Mouse (Mus musculus) stomach, embryonic 14.5 days (tissue): ENCODE measurements around the gene Mapkapk2. TPM values are rescaled to one million over a fixed set of nuclear protein-coding genes. Genes with fewer than 3 reads are reported as not detected.

Source experiments
- ATAC-seq: fragments of 200-750 bp; cut with Nextera tagmentation; 2 replicates; pipeline ENCODE4 v1.8.0; 2017; ENCODE audit warnings: low read depth, moderate TSS enrichment; ENCODE audit not compliant: insufficient number of reproducible peaks, insufficient read depth, low FRiP score
- H3K27ac ChIP-seq: fragments of 300-500 bp; sonication (generic); 2 replicates; pipeline ENCODE4 v1.5.1; 2014; ENCODE audit warnings: mild to moderate bottlenecking, low read length, moderate library complexity, mixed read lengths
- H3K27me3 ChIP-seq: fragments of 300-500 bp; sonication (generic); 2 replicates; pipeline ENCODE4 v1.6.1; 2014; ENCODE audit warnings: low read length, control low read depth, mixed read lengths; ENCODE audit not compliant: control insufficient read depth, insufficient read depth
- H3K36me3 ChIP-seq: fragments of 300-500 bp; sonication (generic); 2 replicates; pipeline ENCODE4 v1.6.1; 2014; ENCODE audit warnings: mild to moderate bottlenecking, control low read depth, low read length, moderate library complexity, mixed read lengths; ENCODE audit not compliant: control insufficient read depth, insufficient read depth
- H3K4me1 ChIP-seq: fragments of 300-500 bp; sonication (generic); 2 replicates; pipeline ENCODE4 v1.6.1; 2014; ENCODE audit warnings: low read length, control low read depth, mixed read lengths; ENCODE audit not compliant: control insufficient read depth, insufficient read depth
- H3K4me2 ChIP-seq: fragments of 300-500 bp; sonication (generic); replicated peaks from 2 replicates; pipeline ENCODE4 v1.6.1; 2014; ENCODE audit warnings: low read depth, low read length, control low read depth
- H3K4me3 ChIP-seq: fragments of 300-500 bp; sonication (generic); 2 replicates; pipeline ENCODE4 v1.5.1; 2014; ENCODE audit warnings: low read depth, low read length, control low read depth
- H3K9ac ChIP-seq: fragments of 300-500 bp; sonication (generic); replicated peaks from 2 replicates; pipeline ENCODE4 v1.6.1; 2014; ENCODE audit warnings: low read depth, mild to moderate bottlenecking, control low read depth, low read length, moderate library complexity, mixed read lengths
- H3K9me3 ChIP-seq: fragments of 300-500 bp; sonication (generic); 2 replicates; pipeline ENCODE4 v1.6.1; 2016; ENCODE audit warnings: low read depth, low read length, control low read depth; ENCODE audit not compliant: control insufficient read depth
- WGBS: fragments of 180-500 bp; shearing (Covaris S2); extraction: QIAGEN DNeasy Blood & Tissue Kit; methylation state at CpG from one replicate; pipeline ENCODE4 v1.1.7; 2014; 5-methylcytosine and 5-hydroxymethylcytosine counted together
- polyA plus RNA-seq: library from polyadenylated mRNA; unstranded; fragments of >200 nt; fragmentation: Nextera tagmentation; extraction: Ambion mirVana; gene quantifications from 2 replicates; pipeline ENCODE4 v1.2.1, GENCODE M21; 2014

Gene Mapkapk2
- polyA plus RNA-seq, 1 experiment from 2014 or later, result 56.5 TPM

- Histone ChIP-seq H3K4me3 (no peak overlapping the region), H3K9me3 (no peaks in the 10 kb centered on the region), H3K4me1 (no peaks in the 10 kb centered on the region), H3K27me3 (no peaks in the 10 kb centered on the region), H3K4me2 (no peak overlapping the region), H3K27ac (no peak overlapping the region), H3K9ac (no peak overlapping the region), H3K36me3 (no peaks in the 10 kb centered on the region)
- no peak for ATAC-seq
- 76% methylated on average over 11 of the region's 11 CpGs for WGBS
Observed at GRCm38 (mm10) chr1:131021900-131022590, 75.6 kb downstream of the Mapkapk2 start.

GRCm38 (mm10) chr1:131021438-131021837 is 76.2 kb downstream of the Mapkapk2 start:
- H3K27ac ChIP-seq, result no peak overlapping the region
- H3K27me3 ChIP-seq, result no peaks in the 10 kb centered on the region
- H3K9me3 ChIP-seq, result no peaks in the 10 kb centered on the region
- H3K4me3 ChIP-seq, result no peak overlapping the region
- H3K4me1 ChIP-seq, result no peaks in the 10 kb centered on the region
- H3K36me3 ChIP-seq, result no peaks in the 10 kb centered on the region
- no peak overlapping the region for H3K9ac ChIP-seq
- no peak; the same call in 1 of the 2 replicates for ATAC-seq
- no peak overlapping the region for H3K4me2 ChIP-seq
- 79% methylated on average over 9 of the region's 9 CpGs for WGBS

DNA sequence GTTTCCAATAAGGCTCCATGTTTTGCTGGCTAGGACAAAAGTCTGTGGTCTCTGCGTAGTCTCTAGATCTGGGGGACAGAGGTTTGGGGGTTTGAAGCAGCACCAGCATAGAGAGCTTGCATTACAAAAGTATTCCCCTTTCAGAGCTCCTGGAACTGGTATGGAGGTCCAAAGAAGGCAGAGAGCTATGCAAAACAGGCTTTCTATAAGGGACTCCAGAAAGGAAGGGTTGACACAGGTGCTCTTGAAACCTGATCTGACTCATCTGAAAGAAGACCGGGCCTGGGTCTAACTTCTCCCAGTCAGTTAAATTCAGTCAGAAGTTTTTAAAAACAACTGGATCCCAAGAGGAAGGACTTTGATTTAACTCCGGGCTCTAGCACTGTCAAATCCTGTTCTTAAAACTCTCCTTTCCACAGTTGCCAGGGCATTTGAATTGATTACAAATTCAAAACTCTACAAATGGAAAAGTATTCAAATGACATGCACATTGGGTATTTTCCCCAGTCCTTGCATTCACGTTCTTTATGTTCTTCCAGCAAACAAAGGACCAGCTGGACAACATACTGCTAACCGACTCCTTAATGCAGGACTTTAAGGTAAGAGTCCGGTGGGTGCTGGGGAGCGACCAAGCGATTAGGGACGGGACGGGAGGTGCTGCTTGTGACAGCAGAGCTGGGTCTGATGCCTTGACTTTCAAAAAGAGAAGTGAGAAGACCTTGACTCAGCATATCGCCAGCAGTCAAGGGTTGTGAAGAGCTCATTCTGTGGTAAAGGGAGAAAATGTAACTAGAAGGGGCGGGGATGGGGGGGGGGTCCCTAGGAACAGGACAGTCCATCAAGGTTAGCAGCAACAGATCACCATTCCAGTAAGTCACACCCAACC is 77.0 kb downstream of the Mapkapk2 start:
- no peaks in the 10 kb centered on the region for H3K9me3 ChIP-seq
- 57% methylated on average over 12 of the region's 12 CpGs for WGBS
- ATAC-seq, result no peak
- no peaks in the 10 kb centered on the region for H3K27me3 ChIP-seq
- no peaks in the 10 kb centered on the region for H3K4me1 ChIP-seq
- H3K9ac ChIP-seq, result no peak overlapping the region
- H3K36me3 ChIP-seq, result no peaks in the 10 kb centered on the region
- H3K4me3 ChIP-seq, result no peak overlapping the region
- H3K4me2 ChIP-seq, result no peak overlapping the region
- no peak overlapping the region for H3K27ac ChIP-seq

GRCm38 (mm10) chr1:131019492-131020098 is 78.0 kb downstream of the Mapkapk2 start, which contains the start of gene Il10:
Il10 (plus strand) TSS chr1:131019845.
- ATAC-seq, result no peak
- Histone ChIP-seq H3K27ac (no peak within 1 kb of the TSS), H3K36me3 (no peaks in the 10 kb centered on the region), H3K9me3 (no peaks in the 10 kb centered on the region), H3K4me2 (no peak within 1 kb of the TSS), H3K9ac (no peak within 1 kb of the TSS), H3K27me3 (no peaks in the 10 kb centered on the region), H3K4me3 (no peak within 1 kb of the TSS), H3K4me1 (no peaks in the 10 kb centered on the region)
- 58% methylated on average over 8 of the region's 8 CpGs for WGBS

DNA sequence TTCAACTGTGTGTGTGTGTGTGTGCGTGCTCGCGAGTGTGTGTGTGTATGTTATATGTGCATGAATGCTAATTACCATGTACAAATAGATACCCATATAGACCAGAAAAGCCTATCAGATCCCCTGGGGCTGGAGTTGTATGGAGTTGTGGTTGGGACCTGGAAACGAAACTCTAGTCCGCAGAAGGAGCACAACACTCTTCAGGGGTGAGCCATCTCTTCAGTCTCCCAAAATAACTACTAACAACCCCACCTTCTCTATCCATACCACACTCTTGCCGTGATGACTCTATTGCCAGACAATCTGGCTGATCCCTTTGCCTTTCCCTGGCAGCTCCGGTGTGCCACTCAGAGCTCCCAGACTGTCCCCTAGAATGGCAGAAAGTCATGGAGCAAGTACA is 81.7 kb downstream of the Mapkapk2 start:
- Histone ChIP-seq H3K4me3 (no peak overlapping the region), H3K36me3 (no peaks in the 10 kb centered on the region), H3K9ac (no peak overlapping the region), H3K27ac (no peak overlapping the region), H3K4me2 (no peak overlapping the region), H3K27me3 (no peaks in the 10 kb centered on the region), H3K4me1 (no peaks in the 10 kb centered on the region), H3K9me3 (no peaks in the 10 kb centered on the region)
- 92% methylated on average over 7 of the region's 7 CpGs for WGBS
- ATAC-seq, result no peak

- no peaks in the 10 kb centered on the region for H3K36me3 ChIP-seq
- WGBS, result 87% methylated on average over 6 of the region's 6 CpGs
- ATAC-seq, result no peak
Observed at GRCm38 (mm10) chr1:131015281-131015680, 82.3 kb downstream of the Mapkapk2 start.

GRCm38 (mm10) chr1:131013926-131014325 is 83.7 kb downstream of the Mapkapk2 start:
- Histone ChIP-seq H3K4me1 (no peaks in the 10 kb centered on the region), H3K27me3 (no peaks in the 10 kb centered on the region), H3K36me3 (no peaks in the 10 kb centered on the region), H3K9me3 (no peaks in the 10 kb centered on the region), H3K4me3 (no peak overlapping the region), H3K4me2 (no peak overlapping the region), H3K27ac (no peak overlapping the region), H3K9ac (no peak overlapping the region)
- ATAC-seq, result no peak
- WGBS, result 94% methylated on average over 5 of the region's 5 CpGs

More at GRCm38 (mm10) chr1:131015281-131015680, 82.3 kb downstream of the Mapkapk2 start:
- H3K4me3 ChIP-seq, result no peak overlapping the region
- no peak overlapping the region for H3K27ac ChIP-seq
- no peaks in the 10 kb centered on the region for H3K4me1 ChIP-seq
- no peak overlapping the region for H3K4me2 ChIP-seq
- no peaks in the 10 kb centered on the region for H3K27me3 ChIP-seq
- no peak overlapping the region for H3K9ac ChIP-seq
- no peaks in the 10 kb centered on the region for H3K9me3 ChIP-seq

DNA sequence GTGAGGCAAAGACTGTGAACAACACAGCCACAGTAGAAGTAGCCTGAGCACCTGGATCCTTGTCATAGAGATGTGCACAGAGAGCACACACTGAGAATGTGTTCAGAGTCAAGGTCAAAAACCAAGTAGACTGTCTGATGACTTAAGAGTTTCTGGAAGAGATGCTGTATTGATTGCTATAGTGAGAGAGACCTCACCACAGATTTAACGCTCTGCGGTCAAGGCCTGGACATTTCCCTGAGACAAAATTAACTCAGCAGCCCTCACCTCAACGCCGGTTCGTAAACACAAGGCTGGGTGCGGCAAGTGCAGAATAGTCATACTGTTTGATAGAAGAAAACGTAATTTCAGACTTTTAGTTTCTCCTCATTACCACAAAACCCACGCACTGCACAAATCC is 85.1 kb downstream of the Mapkapk2 start:
- no peaks in the 10 kb centered on the region for H3K36me3 ChIP-seq
- WGBS, result 85% methylated on average over 8 of the region's 8 CpGs
- H3K4me1 ChIP-seq, result no peaks in the 10 kb centered on the region
- H3K27me3 ChIP-seq, result no peaks in the 10 kb centered on the region
- H3K4me2 ChIP-seq, result no peak overlapping the region
- no peak for ATAC-seq
- no peak overlapping the region for H3K4me3 ChIP-seq
- no peaks in the 10 kb centered on the region for H3K9me3 ChIP-seq
- no peak overlapping the region for H3K9ac ChIP-seq
- no peak overlapping the region for H3K27ac ChIP-seq
